In genomic region chr10:128270866-128271265, GRCm38 (mm10) we compare ENCODE assay signal across 9 mouse cellular contexts. TPM values are rescaled to one million over a fixed set of nuclear protein-coding genes. Genes with fewer than 3 reads are reported as not detected.
A peak's percentile ranks its signal among the peaks of the same experiment; 100 is the strongest.
DNase-seq lines count a peak whose midpoint lies in the region; ATAC-seq and TF ChIP-seq lines count a peak whose summit lies in the region.
"Had no signal": no experiment of that assay in that cellular context is flagged by ENCODE, and none has a peak within 500 bp of the region (broad histone marks: within the 10 kb centered on the region; RNA-seq: fewer than 3 reads in every experiment).

No protein-coding gene starts in this region.

- ATAC-seq in neural tube, embryonic 11.5 days (ENCODE audit: insufficient read depth, low FRiP score, low TSS enrichment), result no peak
- ATAC-seq in limb, embryonic 14.5 days (ENCODE audit: low FRiP score, low read depth), result no peak
- no peak for ATAC-seq in stomach, embryonic 14.5 days (ENCODE audit: insufficient number of reproducible peaks, insufficient read depth, low FRiP score, low read depth)

- H3K36me3 ChIP-seq in neural tube, embryonic 11.5 days (ENCODE audit: control insufficient read depth, insufficient read depth, low read length), result no peaks in the 10 kb centered on the region
- no peaks in the 10 kb centered on the region for H3K36me3 ChIP-seq in limb, embryonic 14.5 days (ENCODE audit: control insufficient read depth, insufficient read depth, low read length)
- no peaks in the 10 kb centered on the region for H3K36me3 ChIP-seq in stomach, embryonic 14.5 days (ENCODE audit: control insufficient read depth, insufficient read depth, low read length)

- H3K27me3 ChIP-seq in neural tube, embryonic 11.5 days (ENCODE audit: control insufficient read depth, insufficient read depth, low read length), result no peaks in the 10 kb centered on the region
- no peaks in the 10 kb centered on the region for H3K27me3 ChIP-seq in limb, embryonic 14.5 days (ENCODE audit: control insufficient read depth, insufficient read depth, low read length)
- no peaks in the 10 kb centered on the region for H3K27me3 ChIP-seq in stomach, embryonic 14.5 days (ENCODE audit: control insufficient read depth, insufficient read depth, low read length)

- H3K4me1 ChIP-seq in neural tube, embryonic 11.5 days (ENCODE audit: control insufficient read depth, insufficient read depth, low read length), result no peaks in the 10 kb centered on the region
- H3K4me1 ChIP-seq in embryonic fibroblast, embryonic 13.5 days (ENCODE audit: control insufficient read depth, insufficient read depth, low read length), result no peaks in the 10 kb centered on the region
- peaks cover 2% of the 10 kb centered on the region; the same call in 1 of the 2 replicates for H3K4me1 ChIP-seq in limb, embryonic 14.5 days (ENCODE audit: control insufficient read depth, insufficient read depth, low read length)
- no peaks in the 10 kb centered on the region for H3K4me1 ChIP-seq in stomach, embryonic 14.5 days (ENCODE audit: control insufficient read depth, insufficient read depth, low read length)

- 42% methylated on average over 7 of the region's 7 CpGs for WGBS in neural tube, embryonic 11.5 days
- WGBS in limb, embryonic 14.5 days, result 42% methylated on average over 7 of the region's 7 CpGs
- 37% methylated on average over 7 of the region's 7 CpGs for WGBS in stomach, embryonic 14.5 days

- TF ChIP-seq POLR2A in embryonic fibroblast, embryonic 13.5 days (IDR thresholded peaks at IDR 0.05; ENCODE audit: low read depth, low read length), result no peak
- TF ChIP-seq POLR2A in limb, embryonic 14.5 days (IDR thresholded peaks at IDR 0.05; ENCODE audit: borderline replicate concordance, extremely low read depth, insufficient read depth, insufficient read length), result no peak

- H3K4me2 ChIP-seq in neural tube, embryonic 11.5 days (ENCODE audit: low read depth), result peak overlapping the region; percentile 51
- peak overlapping the region; percentile 77 for H3K4me2 ChIP-seq in limb, embryonic 14.5 days (replicated peaks; ENCODE audit: low read depth, low read length, severe bottlenecking)
- peak overlapping the region; percentile 42 for H3K4me2 ChIP-seq in stomach, embryonic 14.5 days (replicated peaks; ENCODE audit: low read depth, low read length)

- H3K4me3 ChIP-seq in neural tube, embryonic 11.5 days (ENCODE audit: low read depth, low read length), result peak overlapping the region; percentile 76
- peak overlapping the region; percentile 84 for H3K4me3 ChIP-seq in embryonic fibroblast, embryonic 13.5 days (ENCODE audit: insufficient read depth, low read length)
- peak overlapping the region; percentile 79 for H3K4me3 ChIP-seq in limb, embryonic 14.5 days (replicated peaks; ENCODE audit: low read length)
- H3K4me3 ChIP-seq in stomach, embryonic 14.5 days (ENCODE audit: low read depth, low read length), result peak overlapping the region; percentile 84

- no peak for TF ChIP-seq CTCF in embryonic fibroblast, embryonic 13.5 days (IDR thresholded peaks at IDR 0.05; ENCODE audit: borderline replicate concordance, insufficient read depth, low read length)

- DNase-seq in neural tube, embryonic 11.5 days (ENCODE audit: low spot score), result no peak
- DNase-seq in neural tube, embryonic 10.5 days (ENCODE audit: extremely low spot score, low spot score), result no peak
- no peak for DNase-seq in limb, embryonic 14.5 days (ENCODE audit: low spot score)
- no peak for DNase-seq in layer of hippocampus, postnatal 36 days
- no peak for DNase-seq in spleen, postnatal 4 days (ENCODE audit: low spot score in 2 of 2)
- DNase-seq in adrenal gland, adult (ENCODE audit: inconsistent age in 2 of 2, low spot score in 1 of 2), result no peak

- H3K9me3 ChIP-seq in neural tube, embryonic 11.5 days (ENCODE audit: control insufficient read depth, low read length), result no peaks in the 10 kb centered on the region
- no peaks in the 10 kb centered on the region for H3K9me3 ChIP-seq in limb, embryonic 14.5 days (ENCODE audit: control insufficient read depth, low read length)
- no peaks in the 10 kb centered on the region for H3K9me3 ChIP-seq in stomach, embryonic 14.5 days (ENCODE audit: control insufficient read depth, low read depth, low read length)

- peak overlapping the region; percentile 82 for H3K9ac ChIP-seq in neural tube, embryonic 11.5 days (ENCODE audit: low read length)
- peak overlapping the region; percentile 68 for H3K9ac ChIP-seq in limb, embryonic 14.5 days (ENCODE audit: low read depth, low read length, severe bottlenecking)
- peak overlapping the region; percentile 83 for H3K9ac ChIP-seq in stomach, embryonic 14.5 days (replicated peaks; ENCODE audit: low read depth, low read length)

- H3K27ac ChIP-seq in neural tube, embryonic 11.5 days (ENCODE audit: low read depth, low read length), result peak overlapping the region; percentile 60; the same call in 1 of the 2 replicates
- peak overlapping the region; percentile 54; the same call in 1 of the 2 replicates for H3K27ac ChIP-seq in embryonic fibroblast, embryonic 13.5 days (ENCODE audit: insufficient read depth, low read length)
- H3K27ac ChIP-seq in limb, embryonic 14.5 days (replicated peaks; ENCODE audit: low read depth, low read length), result 0 out of 2 replicates have a peak overlapping the region, but pooled peaks have one; percentile 43
- no peak overlapping the region; the same call in 1 of the 2 replicates for H3K27ac ChIP-seq in stomach, embryonic 14.5 days (ENCODE audit: low read length)

RNA-seq across cellular contexts. Expression of gene Stat2, which starts 0.5 kb away (rescaled TPM):
- 15.2 and 17.2 TPM in 2 replicates for polyA plus RNA-seq in neural tube, embryonic 11.5 days (2014; fragmentation: Nextera tagmentation; extraction: Ambion mirVana)
- 34.5 and 35.0 TPM in 2 replicates for polyA plus RNA-seq in embryonic fibroblast, embryonic 13.5 days (2011; ENCODE audit: insufficient read length, low read depth, missing spikeins)
- 20.5 and 22.1 TPM in 2 replicates for polyA plus RNA-seq in limb, embryonic 14.5 days (2012; rRNA removed)
- polyA plus RNA-seq in limb, embryonic 14.5 days (2014; fragmentation: Nextera tagmentation; extraction: Ambion mirVana), result 12.9 and 13.2 TPM in 2 replicates
- polyA plus RNA-seq in stomach, embryonic 14.5 days (2014; fragmentation: Nextera tagmentation; extraction: Ambion mirVana), result 12.2 and 13.0 TPM in 2 replicates
- total RNA-seq in layer of hippocampus, postnatal 36 days (2021), result 10 to 100 TPM; 30.6 to 36.0 TPM

RNA-seq across cellular contexts. Expression of gene Apof, which starts 2.4 kb away (rescaled TPM):
- not detected in 2 replicates for polyA plus RNA-seq in neural tube, embryonic 11.5 days (2014; fragmentation: Nextera tagmentation; extraction: Ambion mirVana)
- not detected in 2 replicates for polyA plus RNA-seq in embryonic fibroblast, embryonic 13.5 days (2011; ENCODE audit: insufficient read length, low read depth, missing spikeins)
- 0.20 and 0.32 TPM in 2 replicates for polyA plus RNA-seq in limb, embryonic 14.5 days (2012; rRNA removed)
- polyA plus RNA-seq in limb, embryonic 14.5 days (2014; fragmentation: Nextera tagmentation; extraction: Ambion mirVana), result not detected in 2 replicates
- polyA plus RNA-seq in stomach, embryonic 14.5 days (2014; fragmentation: Nextera tagmentation; extraction: Ambion mirVana), result not detected in 2 replicates
- not detected for total RNA-seq in layer of hippocampus, postnatal 36 days (2021)
- total RNA-seq: hematopoietic stem cell, adult 5-6 weeks had no signal

RNA-seq across cellular contexts. Expression of gene Apon, which starts 17.0 kb away (rescaled TPM):
- 0.99 TPM in 1 of 2 replicates, not detected in the other for polyA plus RNA-seq in neural tube, embryonic 11.5 days (2014; fragmentation: Nextera tagmentation; extraction: Ambion mirVana)
- 0.30 TPM in 1 of 2 replicates, not detected in the other for polyA plus RNA-seq in embryonic fibroblast, embryonic 13.5 days (2011; ENCODE audit: insufficient read length, low read depth, missing spikeins)
- polyA plus RNA-seq in limb, embryonic 14.5 days (2012; rRNA removed), result 0.58 and 0.72 TPM in 2 replicates
- 0.30 and 0.57 TPM in 2 replicates for polyA plus RNA-seq in limb, embryonic 14.5 days (2014; fragmentation: Nextera tagmentation; extraction: Ambion mirVana)
- polyA plus RNA-seq in stomach, embryonic 14.5 days (2014; fragmentation: Nextera tagmentation; extraction: Ambion mirVana), result 0.27 TPM in 1 of 2 replicates, not detected in the other
- total RNA-seq in layer of hippocampus, postnatal 36 days (2021), result not detected
- total RNA-seq: hematopoietic stem cell, adult 5-6 weeks had no signal

RNA-seq across cellular contexts. Expression of gene Il23a, which starts 27.7 kb away (rescaled TPM):
- polyA plus RNA-seq in neural tube, embryonic 11.5 days (2014; fragmentation: Nextera tagmentation; extraction: Ambion mirVana), result not detected in 2 replicates
- 0.42 TPM in 1 of 2 replicates, not detected in the other for polyA plus RNA-seq in embryonic fibroblast, embryonic 13.5 days (2011; ENCODE audit: insufficient read length, low read depth, missing spikeins)
- polyA plus RNA-seq in limb, embryonic 14.5 days (2012; rRNA removed), result 0.18 and 0.31 TPM in 2 replicates
- polyA plus RNA-seq in limb, embryonic 14.5 days (2014; fragmentation: Nextera tagmentation; extraction: Ambion mirVana), result 0.28 TPM in 1 of 2 replicates, not detected in the other
- 0.36 and 0.43 TPM in 2 replicates for polyA plus RNA-seq in stomach, embryonic 14.5 days (2014; fragmentation: Nextera tagmentation; extraction: Ambion mirVana)
- total RNA-seq in layer of hippocampus, postnatal 36 days (2021), result under 1 TPM in 1 of 2 experiments, not detected in 1; 0.38 TPM

RNA-seq across cellular contexts. Expression of gene Pan2, which starts 32.3 kb away (rescaled TPM):
- 33.3 and 35.2 TPM in 2 replicates for polyA plus RNA-seq in neural tube, embryonic 11.5 days (2014; fragmentation: Nextera tagmentation; extraction: Ambion mirVana)
- polyA plus RNA-seq in embryonic fibroblast, embryonic 13.5 days (2011; ENCODE audit: insufficient read length, low read depth, missing spikeins), result 10.2 and 14.2 TPM in 2 replicates
- polyA plus RNA-seq in limb, embryonic 14.5 days (2012; rRNA removed), result 49.7 and 58.0 TPM in 2 replicates
- 26.6 and 31.1 TPM in 2 replicates for polyA plus RNA-seq in limb, embryonic 14.5 days (2014; fragmentation: Nextera tagmentation; extraction: Ambion mirVana)
- 32.9 and 34.8 TPM in 2 replicates for polyA plus RNA-seq in stomach, embryonic 14.5 days (2014; fragmentation: Nextera tagmentation; extraction: Ambion mirVana)
- 10 to 100 TPM; 14.0 to 16.7 TPM for total RNA-seq in layer of hippocampus, postnatal 36 days (2021)
